Mouse (Mus musculus): ENCODE results near the gene Sec23ip. TPM values are rescaled to one million over a fixed set of nuclear protein-coding genes. Genes with fewer than 3 reads are reported as not detected.
A peak's percentile ranks its signal among the peaks of the same experiment; 100 is the strongest.

The Sec23ip gene
- polyA plus RNA-seq, 1 experiment from 2014 or later, result 42.2 TPM

GRCm38 (mm10) chr7:128781846-128782245 is 37.1 kb downstream of the Sec23ip start:
- 89% methylated on average over 3 of the region's 3 CpGs for WGBS
- ATAC-seq (ENCODE audit: low FRiP score, low read depth), result no peak
- Histone ChIP-seq H3K9me3 (peaks cover 3% of the 10 kb centered on the region; the same call in 1 of the 2 replicates), H3K27ac (no peak overlapping the region), H3K27me3 (no peaks in the 10 kb centered on the region), H3K4me3 (no peak overlapping the region), H3K4me2 (replicated peaks) (no peak overlapping the region), H3K36me3 (peaks cover 86% of the 10 kb centered on the region), H3K9ac (no peak overlapping the region), H3K4me1 (no peaks in the 10 kb centered on the region)

- H3K27ac ChIP-seq, result no peak overlapping the region
- no peak overlapping the region for H3K4me3 ChIP-seq
- 60% methylated on average over 4 of the region's 4 CpGs for whole genome bisulfite sequencing
- H3K36me3 ChIP-seq, result peaks cover 17% of the 10 kb centered on the region
- no peak overlapping the region for H3K9ac ChIP-seq
- H3K4me1 ChIP-seq, result no peaks in the 10 kb centered on the region
- H3K27me3 ChIP-seq, result no peaks in the 10 kb centered on the region
- peaks cover 3% of the 10 kb centered on the region; the same call in 1 of the 2 replicates for H3K9me3 ChIP-seq
- ATAC-seq (ENCODE audit: low FRiP score, low read depth), result no peak
- H3K4me2 ChIP-seq (replicated peaks), result no peak overlapping the region
These were observed 45.3 kb downstream of the Sec23ip start for GRCm38 (mm10) chr7:128790045-128790444.

DNA sequence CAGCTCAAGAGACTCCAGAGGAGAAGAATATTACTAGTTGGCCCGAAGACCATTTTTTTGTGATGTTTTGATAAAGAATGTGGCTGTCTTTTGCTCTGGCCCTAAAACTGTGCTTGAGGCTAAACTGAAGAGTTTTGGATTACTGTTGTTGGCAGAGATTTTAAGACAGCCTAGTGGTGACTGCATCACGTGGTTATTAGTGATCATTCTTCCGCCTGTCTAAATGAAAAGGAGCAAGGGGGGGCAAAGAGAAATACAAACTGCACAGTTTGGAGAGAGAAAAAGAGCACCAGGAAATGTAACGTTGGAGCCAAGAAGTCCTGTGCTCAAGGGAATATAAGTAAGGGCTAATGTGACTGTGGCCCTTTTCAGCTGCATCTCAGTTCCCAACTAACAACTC is 48.7 kb downstream of the Sec23ip start:
- no peak overlapping the region for H3K4me2 ChIP-seq (replicated peaks)
- ATAC-seq (ENCODE audit: low FRiP score, low read depth), result no peak
- no peak overlapping the region for H3K27ac ChIP-seq
- H3K27me3 ChIP-seq, result no peaks in the 10 kb centered on the region
- WGBS, result 75% methylated on average over 4 of the region's 4 CpGs
- no peaks in the 10 kb centered on the region for H3K36me3 ChIP-seq
- H3K4me1 ChIP-seq, result no peaks in the 10 kb centered on the region
- H3K9ac ChIP-seq, result no peak overlapping the region
- no peaks in the 10 kb centered on the region for H3K9me3 ChIP-seq
- no peak overlapping the region for H3K4me3 ChIP-seq

- H3K27me3 ChIP-seq, result no peaks in the 10 kb centered on the region
- H3K4me1 ChIP-seq, result no peaks in the 10 kb centered on the region
- H3K9me3 ChIP-seq, result no peaks in the 10 kb centered on the region
- no peak overlapping the region for H3K9ac ChIP-seq
- no peaks in the 10 kb centered on the region for H3K36me3 ChIP-seq
- no peak overlapping the region for H3K4me3 ChIP-seq
- H3K27ac ChIP-seq, result no peak overlapping the region
- WGBS, result 76% methylated on average over 5 of the region's 5 CpGs
- no peak for ATAC-seq (ENCODE audit: low FRiP score, low read depth)
- H3K4me2 ChIP-seq (replicated peaks), result no peak overlapping the region
These were observed 80.3 kb downstream of the Sec23ip start for GRCm38 (mm10) chr7:128824986-128825563.

DNA sequence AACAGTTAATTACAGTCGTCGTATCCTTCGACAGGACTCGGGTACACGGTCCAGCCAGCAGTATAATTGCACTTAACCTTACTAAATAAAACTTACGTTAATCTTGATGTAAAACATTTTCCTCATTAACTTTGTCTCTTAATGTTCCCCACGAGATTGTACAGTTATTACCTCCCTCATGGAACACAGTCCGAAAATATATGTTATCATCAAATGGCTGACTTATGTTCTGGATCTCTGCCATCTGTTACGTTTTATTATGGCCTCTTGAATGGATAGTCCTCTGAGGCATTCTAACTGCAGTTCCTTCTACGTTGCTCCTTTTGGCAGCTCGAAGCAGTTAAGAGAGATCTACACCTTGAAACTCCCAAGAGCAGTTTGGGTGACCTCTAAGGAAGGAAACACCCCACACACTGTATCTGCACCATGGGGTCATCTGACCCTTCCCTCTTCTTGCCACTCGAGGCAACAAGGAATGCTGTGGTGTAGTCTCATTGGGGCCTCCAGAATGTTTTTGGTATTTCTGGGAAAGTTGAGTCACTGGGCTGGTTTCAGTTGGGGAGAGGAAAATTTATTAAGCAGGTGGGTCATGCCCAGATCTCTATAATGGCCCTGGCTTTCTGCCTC is 87.8 kb downstream of the Sec23ip start:
- no peak overlapping the region for H3K27ac ChIP-seq
- peak; percentile 48; the same call in 1 of the 2 replicates for ATAC-seq (ENCODE audit: low FRiP score, low read depth)
- H3K9ac ChIP-seq, result no peak overlapping the region
- H3K9me3 ChIP-seq, result no peaks in the 10 kb centered on the region
- 33% methylated on average over 12 of the region's 12 CpGs for WGBS
- H3K27me3 ChIP-seq, result no peaks in the 10 kb centered on the region
- H3K4me2 ChIP-seq (replicated peaks), result no peak overlapping the region
- peaks cover 17% of the 10 kb centered on the region for H3K4me1 ChIP-seq
- H3K36me3 ChIP-seq, result no peaks in the 10 kb centered on the region
- H3K4me3 ChIP-seq, result no peak overlapping the region

- Histone ChIP-seq H3K4me1 (peaks cover 17% of the 10 kb centered on the region), H3K9me3 (no peaks in the 10 kb centered on the region), H3K27me3 (no peaks in the 10 kb centered on the region), H3K4me3 (no peak overlapping the region), H3K36me3 (no peaks in the 10 kb centered on the region), H3K27ac (no peak overlapping the region), H3K9ac (no peak overlapping the region), H3K4me2 (replicated peaks) (no peak overlapping the region)
- WGBS, result 81% methylated on average over 4 of the region's 4 CpGs
- no peak for ATAC-seq (ENCODE audit: low FRiP score, low read depth)
These were observed 88.5 kb downstream of the Sec23ip start for GRCm38 (mm10) chr7:128833196-128833595.

Small RNA genes lying within 50 kb of the gene (microRNA-seq; reads per million reads assigned to microRNA genes)
- gene Gm25778, result not detected

Other genes with a start within 250 kb of the Sec23ip start
- 13.9 and 15.2 TPM in 2 replicates for gene Bag3, start 221.3 kb upstream of the Sec23ip start, polyA plus RNA-seq (2015; fragmentation: Nextera tagmentation; extraction: Ambion mirVana)
- 19.9 and 20.9 TPM in 2 replicates for gene Inpp5f, start 133.6 kb upstream of the Sec23ip start, polyA plus RNA-seq (2015; fragmentation: Nextera tagmentation; extraction: Ambion mirVana)
- 67.4 and 69.4 TPM in 2 replicates for gene Mcmbp, start 4.4 kb upstream of the Sec23ip start, polyA plus RNA-seq (2015; fragmentation: Nextera tagmentation; extraction: Ambion mirVana)